Mouse (Mus musculus) intestine, embryonic 16.5 days (tissue): ENCODE results near the gene Chst11. TPM values are rescaled to one million over a fixed set of nuclear protein-coding genes. Genes with fewer than 3 reads are reported as not detected.

Experiments used
- ATAC-seq: fragments of 200-750 bp; cut with Nextera tagmentation; 2 replicates; pipeline ENCODE4 v1.8.0; 2017; ENCODE audit warnings: moderate TSS enrichment, moderate library complexity
- H3K27ac ChIP-seq: fragments of 300-500 bp; sonication (generic); 2 replicates; pipeline ENCODE4 v1.5.1; 2014; ENCODE audit warnings: mild to moderate bottlenecking, low read length
- H3K27me3 ChIP-seq: fragments of 300-500 bp; sonication (generic); replicated peaks from 2 replicates; pipeline ENCODE4 v1.6.1; 2014; ENCODE audit warnings: low read length, control low read depth, mixed read lengths; ENCODE audit not compliant: control insufficient read depth, insufficient read depth
- H3K36me3 ChIP-seq: fragments of 300-500 bp; sonication (generic); 2 replicates; pipeline ENCODE4 v1.6.1; 2014; ENCODE audit warnings: low read length, control low read depth; ENCODE audit not compliant: control insufficient read depth, insufficient read depth
- H3K4me1 ChIP-seq: fragments of 300-500 bp; sonication (generic); 2 replicates; pipeline ENCODE4 v1.6.1; 2014; ENCODE audit warnings: low read length, control low read depth, mixed read lengths; ENCODE audit not compliant: control insufficient read depth, insufficient read depth
- H3K4me2 ChIP-seq: fragments of 300-500 bp; sonication (generic); 2 replicates; pipeline ENCODE4 v1.6.1; 2014; ENCODE audit warnings: low read depth, low read length, control low read depth
- H3K4me3 ChIP-seq: fragments of 300-500 bp; sonication (generic); 2 replicates; pipeline ENCODE4 v1.5.1; 2014; ENCODE audit warnings: mild to moderate bottlenecking, low read length
- H3K9ac ChIP-seq: fragments of 300-500 bp; sonication (generic); 2 replicates; pipeline ENCODE4 v1.6.1; 2014; ENCODE audit warnings: low read depth, low read length
- H3K9me3 ChIP-seq: fragments of 300-500 bp; sonication (generic); 2 replicates; pipeline ENCODE4 v1.6.1; 2016; ENCODE audit warnings: low read length, control low read depth; ENCODE audit not compliant: control insufficient read depth
- WGBS: fragments of 180-500 bp; shearing (Covaris S2); extraction: QIAGEN DNeasy Blood & Tissue Kit; methylation state at CpG from one replicate; pipeline ENCODE4 v1.1.7; 2014; 5-methylcytosine and 5-hydroxymethylcytosine counted together
- polyA plus RNA-seq: library from polyadenylated mRNA; unstranded; fragments of >200 nt; fragmentation: Nextera tagmentation; extraction: Ambion mirVana; gene quantifications from 2 replicates; pipeline ENCODE4 v1.2.1, GENCODE M21; 2015

Chst11 gene
- polyA plus RNA-seq, 1 experiment from 2014 or later = 0.88 TPM

DNA sequence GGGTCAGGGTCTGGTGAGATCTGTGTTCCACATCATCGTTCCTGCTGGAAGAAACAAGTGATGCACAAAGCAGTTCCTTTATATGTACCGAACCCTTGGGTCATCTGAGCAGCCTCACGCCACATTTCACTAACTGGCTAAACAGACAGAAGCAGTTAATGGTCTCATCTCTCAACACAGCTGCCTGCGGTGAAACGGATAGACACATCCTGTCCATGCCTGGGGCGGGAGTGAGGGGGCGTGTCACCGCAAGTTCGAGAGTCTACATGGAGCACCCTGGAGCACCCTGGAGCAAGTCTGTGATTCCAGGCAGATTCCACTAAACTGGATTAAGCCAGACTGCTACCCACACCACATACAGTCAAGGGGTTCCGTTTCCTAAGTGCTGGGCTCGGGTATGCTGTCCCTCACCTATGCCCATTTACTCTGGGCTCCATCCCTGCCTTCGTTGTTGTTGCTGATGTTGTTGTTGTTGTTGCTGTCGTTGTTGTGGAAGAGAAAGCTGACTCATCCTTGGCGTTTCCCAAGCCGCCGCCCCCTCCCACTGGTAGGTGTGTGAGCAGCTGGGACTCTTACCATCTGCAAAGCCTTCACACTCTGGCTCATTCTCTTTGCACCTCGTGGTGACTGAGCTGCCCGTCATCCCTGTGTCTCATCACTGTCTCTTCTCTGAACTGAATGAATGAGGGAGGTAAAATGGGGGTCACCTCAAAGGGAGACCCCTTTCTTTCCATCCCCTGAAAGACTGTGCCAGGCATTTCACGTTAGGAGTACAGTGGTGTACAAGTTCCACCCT lies 86.7 kb downstream of the Chst11 start:
- no peaks in the 10 kb centered on the region for H3K36me3 ChIP-seq
- no peak overlapping the region for H3K4me2 ChIP-seq
- H3K4me3 ChIP-seq = no peak overlapping the region
- no peak overlapping the region for H3K9ac ChIP-seq
- 68% methylated on average over 19 of the region's 19 CpGs for WGBS
- no peaks in the 10 kb centered on the region for H3K9me3 ChIP-seq
- H3K27ac ChIP-seq = no peak overlapping the region
- no peaks in the 10 kb centered on the region for H3K27me3 ChIP-seq
- peaks cover 6% of the 10 kb centered on the region; the same call in 1 of the 2 replicates for H3K4me1 ChIP-seq
- ATAC-seq = no peak

DNA sequence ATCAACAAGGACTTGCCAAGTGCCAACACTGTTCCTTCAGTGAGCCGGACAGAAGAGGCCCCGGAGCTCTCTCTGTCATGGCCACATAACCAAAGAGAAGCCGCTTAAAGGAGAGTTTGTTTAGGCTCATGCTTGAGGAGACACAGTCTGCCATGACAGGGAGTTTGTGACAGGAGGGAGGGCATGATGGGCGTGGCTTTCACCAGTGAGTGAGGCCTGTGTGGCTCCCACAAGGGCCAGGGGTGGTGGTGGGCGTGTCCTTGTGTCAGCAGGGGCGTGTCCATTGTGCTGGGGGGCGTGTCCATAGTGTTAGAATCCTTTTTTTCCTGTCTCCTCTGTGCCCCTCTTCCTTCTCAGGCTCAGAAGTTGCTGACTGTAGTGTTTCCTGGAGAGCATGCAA lies 87.8 kb downstream of the Chst11 start:
- H3K36me3 ChIP-seq = no peaks in the 10 kb centered on the region
- H3K27me3 ChIP-seq = no peaks in the 10 kb centered on the region
- no peaks in the 10 kb centered on the region for H3K9me3 ChIP-seq
- no peak overlapping the region for H3K4me3 ChIP-seq
- peaks cover 6% of the 10 kb centered on the region; the same call in 1 of the 2 replicates for H3K4me1 ChIP-seq
- no peak overlapping the region for H3K4me2 ChIP-seq
- WGBS = 54% methylated on average over 7 of the region's 7 CpGs
- no peak overlapping the region for H3K27ac ChIP-seq
- ATAC-seq = peak; percentile 51
- H3K9ac ChIP-seq = no peak overlapping the region

DNA sequence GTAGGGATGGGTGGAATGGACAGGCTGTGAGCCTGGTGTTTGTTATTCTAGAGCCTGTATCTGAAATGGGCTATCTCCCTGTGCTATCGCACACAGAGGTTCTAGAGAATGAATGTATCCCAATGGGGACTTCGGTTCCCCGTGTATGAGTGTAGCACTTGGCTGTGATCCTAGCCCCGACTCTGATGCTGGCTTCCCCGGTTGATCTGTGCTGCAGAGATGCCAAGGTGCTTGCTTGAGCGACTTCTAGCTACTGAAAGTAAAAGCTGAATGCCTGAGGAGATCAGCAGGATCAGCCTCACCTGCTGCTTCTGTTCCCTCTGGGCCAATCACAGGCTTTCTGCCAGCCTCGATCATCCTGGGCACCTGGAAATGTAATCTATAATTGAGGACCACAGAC lies 91.5 kb downstream of the Chst11 start:
- WGBS = 79% methylated on average over 7 of the region's 7 CpGs

DNA sequence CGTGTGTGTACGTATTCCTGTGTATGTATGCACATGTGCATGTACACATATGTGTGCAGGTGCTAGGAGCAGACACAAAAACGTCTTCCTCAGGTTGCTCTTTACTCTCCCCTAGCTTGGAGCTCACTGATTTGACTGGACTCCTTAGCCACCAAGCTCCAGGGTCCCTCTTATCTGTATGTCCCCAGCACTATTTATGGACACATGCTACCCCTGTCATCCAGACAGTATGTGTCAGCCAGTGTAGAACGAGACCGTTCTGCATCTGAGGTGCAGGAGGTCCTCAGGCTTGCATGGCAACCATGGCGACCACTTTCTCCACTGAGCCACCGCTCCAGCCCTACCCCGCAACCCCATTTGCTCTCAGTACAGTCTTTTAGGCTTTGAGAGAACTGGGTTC lies 93.4 kb downstream of the Chst11 start:
- ATAC-seq = no peak
- Histone ChIP-seq H3K27me3 (no peaks in the 10 kb centered on the region), H3K9ac (no peak overlapping the region), H3K4me2 (no peak overlapping the region), H3K4me3 (no peak overlapping the region), H3K27ac (no peak overlapping the region), H3K4me1 (0 out of 2 replicates have a peak, but pooled peaks cover 7% of the 10 kb centered on the region), H3K9me3 (no peaks in the 10 kb centered on the region), H3K36me3 (no peaks in the 10 kb centered on the region)
- WGBS = 84% methylated on average over 8 of the region's 8 CpGs

More for the DNA sequence above, 91.5 kb downstream of the Chst11 start:
- Histone ChIP-seq H3K36me3 (no peaks in the 10 kb centered on the region), H3K4me1 (0 out of 2 replicates have a peak, but pooled peaks cover 3% of the 10 kb centered on the region), H3K9me3 (no peaks in the 10 kb centered on the region), H3K4me2 (no peak overlapping the region), H3K9ac (no peak overlapping the region), H3K27ac (no peak overlapping the region), H3K4me3 (no peak overlapping the region), H3K27me3 (no peaks in the 10 kb centered on the region)
- ATAC-seq = no peak

DNA sequence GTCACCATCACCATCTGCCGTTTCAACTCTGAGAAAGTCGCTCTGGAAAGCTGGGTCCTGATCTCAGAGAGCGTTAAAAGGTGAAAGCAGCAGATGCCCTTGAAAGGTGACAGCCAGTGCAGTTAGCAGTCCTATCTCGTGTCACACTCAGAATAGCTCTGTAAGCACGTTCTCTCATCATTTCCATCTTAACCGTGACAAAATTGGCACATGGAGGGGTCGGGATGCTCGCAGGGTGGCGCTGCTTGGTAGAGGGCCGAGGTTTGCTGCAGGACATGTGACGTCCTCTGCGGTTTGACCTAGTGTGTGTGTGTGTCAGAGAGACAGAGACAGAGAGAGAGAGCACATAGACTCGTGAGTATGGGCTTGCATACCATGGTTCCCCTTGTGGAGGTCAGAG lies 94.5 kb downstream of the Chst11 start:
- Histone ChIP-seq H3K9ac (no peak overlapping the region), H3K27ac (no peak overlapping the region), H3K4me1 (peaks cover 13% of the 10 kb centered on the region; the same call in 1 of the 2 replicates), H3K4me2 (no peak overlapping the region), H3K27me3 (no peaks in the 10 kb centered on the region), H3K36me3 (no peaks in the 10 kb centered on the region), H3K9me3 (no peaks in the 10 kb centered on the region), H3K4me3 (no peak overlapping the region)
- WGBS = 80% methylated on average over 13 of the region's 13 CpGs
- no peak for ATAC-seq

DNA sequence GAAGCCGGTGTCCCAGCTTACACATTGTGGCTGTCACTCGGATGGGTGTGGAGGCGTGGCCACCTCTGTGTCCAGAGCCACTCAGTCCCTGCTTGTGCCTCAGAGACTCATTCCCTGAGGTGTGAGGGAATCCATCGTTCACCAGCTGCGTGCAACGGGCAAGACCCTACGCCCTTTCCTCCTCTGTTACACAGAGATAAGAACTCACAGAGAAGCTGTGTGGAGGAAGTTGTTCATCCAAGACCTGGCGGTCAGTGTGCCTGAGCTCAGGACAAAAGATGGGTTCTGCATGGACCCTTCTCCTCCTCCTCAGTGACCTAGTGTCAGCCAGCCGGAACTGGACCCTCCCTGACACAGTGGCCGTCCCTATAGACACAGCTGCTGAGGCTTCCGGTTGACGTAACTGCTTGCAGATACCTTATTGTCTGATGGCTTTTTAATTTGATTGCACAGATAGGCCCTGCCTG lies 95.0 kb downstream of the Chst11 start:
- H3K36me3 ChIP-seq = no peaks in the 10 kb centered on the region
- no peak overlapping the region for H3K27ac ChIP-seq
- H3K4me3 ChIP-seq = no peak overlapping the region
- no peaks in the 10 kb centered on the region for H3K9me3 ChIP-seq
- no peaks in the 10 kb centered on the region for H3K27me3 ChIP-seq
- H3K4me2 ChIP-seq = no peak overlapping the region
- no peak overlapping the region for H3K9ac ChIP-seq
- H3K4me1 ChIP-seq = peaks cover 13% of the 10 kb centered on the region; the same call in 1 of the 2 replicates
- WGBS = 58% methylated on average over 12 of the region's 12 CpGs
- ATAC-seq = peak; percentile 52; the same call in 1 of the 2 replicates

DNA sequence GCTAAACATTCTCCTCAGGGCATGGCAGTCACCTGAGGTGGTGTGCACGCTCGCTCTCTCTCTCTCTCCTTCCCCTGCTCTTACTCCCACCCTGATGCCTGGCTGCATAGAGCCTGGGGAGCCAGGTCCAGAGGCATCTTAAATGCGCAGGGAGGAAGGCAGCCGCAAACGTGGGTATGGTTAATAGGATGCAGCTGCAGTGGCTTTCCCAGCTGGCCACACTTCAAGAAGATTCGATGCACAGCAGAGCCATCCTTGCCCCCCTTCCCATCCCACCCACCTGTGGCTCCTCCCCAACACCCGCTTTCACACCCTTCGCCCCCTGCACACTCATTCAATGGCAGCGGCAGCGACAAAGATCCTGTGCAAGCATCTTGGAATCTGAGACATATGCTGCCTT lies 95.6 kb downstream of the Chst11 start:
- no peak for ATAC-seq
- H3K4me2 ChIP-seq = no peak overlapping the region
- no peaks in the 10 kb centered on the region for H3K27me3 ChIP-seq
- H3K4me3 ChIP-seq = no peak overlapping the region
- no peaks in the 10 kb centered on the region for H3K36me3 ChIP-seq
- no peaks in the 10 kb centered on the region for H3K9me3 ChIP-seq
- H3K9ac ChIP-seq = no peak overlapping the region
- WGBS = 63% methylated on average over 10 of the region's 10 CpGs
- H3K4me1 ChIP-seq = peaks cover 13% of the 10 kb centered on the region; the same call in 1 of the 2 replicates
- H3K27ac ChIP-seq = no peak overlapping the region

DNA sequence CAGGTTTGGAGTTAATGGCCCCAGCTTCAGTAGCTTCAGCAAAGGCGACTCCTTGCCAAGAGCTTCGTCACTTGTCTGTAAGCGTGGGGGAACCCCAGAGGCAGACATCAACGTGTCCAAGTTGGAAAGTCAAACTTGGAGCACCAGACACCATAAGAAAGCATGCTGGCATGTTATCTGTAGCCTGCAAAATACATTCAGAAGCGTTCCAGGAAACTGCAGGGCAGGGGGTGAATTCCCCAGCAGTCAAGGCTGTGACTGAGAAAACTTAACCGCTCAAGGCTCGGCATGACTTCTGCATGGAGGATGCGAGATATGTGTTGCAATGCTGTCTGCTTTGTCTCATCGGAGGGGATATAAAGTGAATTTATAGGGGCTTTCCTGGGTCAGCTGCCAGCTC lies 98.6 kb downstream of the Chst11 start:
- Histone ChIP-seq H3K36me3 (no peaks in the 10 kb centered on the region), H3K4me1 (peaks cover 13% of the 10 kb centered on the region; the same call in 1 of the 2 replicates), H3K9ac (no peak overlapping the region), H3K27ac (no peak overlapping the region; the same call in 1 of the 2 replicates), H3K4me2 (no peak overlapping the region), H3K9me3 (no peaks in the 10 kb centered on the region), H3K27me3 (no peaks in the 10 kb centered on the region), H3K4me3 (no peak overlapping the region)
- ATAC-seq = 0 out of 2 replicates have a peak, but pooled peaks have one; percentile 26
- WGBS = 41% methylated on average over 9 of the region's 9 CpGs

DNA sequence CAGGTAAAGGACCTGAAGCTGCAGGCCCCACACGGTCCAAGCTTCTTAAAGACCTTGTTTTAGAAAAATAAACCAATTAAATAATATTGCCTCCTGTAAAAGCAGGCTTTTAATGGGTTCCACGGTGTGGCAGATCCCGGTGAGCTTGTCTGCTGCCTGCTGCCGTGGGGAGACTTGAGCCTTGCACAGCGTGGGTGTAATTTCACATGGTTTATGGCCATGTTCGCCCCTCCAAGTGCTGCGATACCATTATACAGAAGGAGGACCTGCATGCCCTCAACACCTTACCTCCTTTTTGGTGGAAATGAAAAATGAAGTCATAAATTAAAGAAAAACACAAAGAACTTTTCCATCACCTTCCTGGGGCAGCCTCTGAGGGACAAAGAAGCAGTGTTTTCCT lies 103.0 kb downstream of the Chst11 start:
- Histone ChIP-seq H3K27ac (no peak overlapping the region), H3K4me3 (no peak overlapping the region), H3K9me3 (no peaks in the 10 kb centered on the region), H3K27me3 (no peaks in the 10 kb centered on the region), H3K4me2 (no peak overlapping the region), H3K36me3 (no peaks in the 10 kb centered on the region), H3K9ac (no peak overlapping the region), H3K4me1 (peaks cover 10% of the 10 kb centered on the region; the same call in 1 of the 2 replicates)
- no peak for ATAC-seq
- WGBS = 57% methylated on average over 7 of the region's 7 CpGs
